Mouse (Mus musculus) neural tube, embryonic 10.5 days (tissue): Measurements from ENCODE around the gene Epha7.
A peak's percentile ranks its signal among the peaks of the same experiment; 100 is the strongest.

ENCODE experiments used
- DNase-seq: peaks from one replicate; pipeline ENCODE4 v3.0.0-alpha.2; 2017; ENCODE audit warnings: low spot score; ENCODE audit errors: extremely low spot score

Epha7 gene

GRCm38 (mm10) chr4:28812691-28813289, at the start of gene Epha7:
TSS of gene Epha7 (plus strand) at chr4:28813131.
- DNase-seq = peak; percentile 96

- DNase-seq = peak; percentile 46
Measured at GRCm38 (mm10) chr4:28783961-28784360, 29.0 kb upstream of the Epha7 start.

GRCm38 (mm10) chr4:28808800-28809199, 4.1 kb upstream of the Epha7 start:
- no peak for DNase-seq

GRCm38 (mm10) chr4:28809703-28810102, 3.2 kb upstream of the Epha7 start:
- DNase-seq = no peak

GRCm38 (mm10) chr4:28813551-28814475, 882 bp downstream of the Epha7 start:
- peak; percentile 82 for DNase-seq

- DNase-seq = no peak
Measured at GRCm38 (mm10) chr4:28814476-28814815, 1.5 kb downstream of the Epha7 start.

- DNase-seq = peak; percentile 79
Measured at GRCm38 (mm10) chr4:28814816-28815620, 2.1 kb downstream of the Epha7 start.

- no peak for DNase-seq
Measured at GRCm38 (mm10) chr4:28815621-28815920, 2.6 kb downstream of the Epha7 start.

- DNase-seq = no peak
Measured at GRCm38 (mm10) chr4:28823616-28824015, 10.7 kb downstream of the Epha7 start.

- no peak for DNase-seq
Measured at GRCm38 (mm10) chr4:28824616-28825015, 11.7 kb downstream of the Epha7 start.

GRCm38 (mm10) chr4:28837669-28838068, 24.7 kb downstream of the Epha7 start:
- DNase-seq = no peak

GRCm38 (mm10) chr4:28846311-28846710, 33.4 kb downstream of the Epha7 start:
- DNase-seq = no peak

GRCm38 (mm10) chr4:28850388-28850787, 37.5 kb downstream of the Epha7 start:
- DNase-seq = no peak

- no peak for DNase-seq
Measured at GRCm38 (mm10) chr4:28862845-28863666, 50.1 kb downstream of the Epha7 start.

- no peak for DNase-seq
Measured at GRCm38 (mm10) chr4:28866411-28866810, 53.5 kb downstream of the Epha7 start.

GRCm38 (mm10) chr4:28871615-28872014, 58.7 kb downstream of the Epha7 start:
- DNase-seq = no peak

- DNase-seq = no peak
Measured at GRCm38 (mm10) chr4:28881271-28882044, 68.5 kb downstream of the Epha7 start.

GRCm38 (mm10) chr4:28889630-28890029, 76.7 kb downstream of the Epha7 start:
- no peak for DNase-seq

- no peak for DNase-seq
Measured at GRCm38 (mm10) chr4:28890102-28890501, 77.2 kb downstream of the Epha7 start.

- no peak for DNase-seq
Measured at GRCm38 (mm10) chr4:28895480-28895879, 82.5 kb downstream of the Epha7 start.
